Mouse (Mus musculus) limb, embryonic 11.5 days (tissue): Measurements from ENCODE around the gene Picalm. TPM values are rescaled to one million over a fixed set of nuclear protein-coding genes. Genes with fewer than 3 reads are reported as not detected.
"Not testable (repeated sequence)": the region's sequence is repeated elsewhere in the genome, so short reads cannot be mapped to it uniquely, and the experiment has no call there.

Experiments
- ATAC-seq: fragments of 200-750 bp; cut with Nextera tagmentation; 2 replicates; pipeline ENCODE4 v1.8.0; 2017; ENCODE audit warnings: low read depth; ENCODE audit not compliant: insufficient number of reproducible peaks, low FRiP score, low TSS enrichment
- DNase-seq: peaks from one replicate; pipeline ENCODE4 v3.0.0-alpha.2; 2015; ENCODE audit warnings: low spot score
- H3K27ac ChIP-seq: fragments of 300-500 bp; sonication (generic); replicated peaks from 2 replicates; pipeline ENCODE4 v1.5.1; 2014; ENCODE audit warnings: low read depth, mild to moderate bottlenecking, low read length
- H3K27me3 ChIP-seq: fragments of 300-500 bp; sonication (generic); 2 replicates; pipeline ENCODE4 v1.6.1; 2014; ENCODE audit warnings: mild to moderate bottlenecking, low read length, mixed read lengths; ENCODE audit not compliant: control insufficient read depth, insufficient read depth
- H3K36me3 ChIP-seq: fragments of 300-500 bp; sonication (generic); 2 replicates; pipeline ENCODE4 v1.6.1; 2014; ENCODE audit warnings: mild to moderate bottlenecking, low read length, moderate library complexity, mixed read lengths; ENCODE audit not compliant: control insufficient read depth, insufficient read depth
- H3K4me1 ChIP-seq: fragments of 300-500 bp; sonication (generic); 2 replicates; pipeline ENCODE4 v1.6.1; 2014; ENCODE audit warnings: low read length, mixed read lengths; ENCODE audit not compliant: control insufficient read depth, insufficient read depth
- H3K4me2 ChIP-seq: fragments of 300-500 bp; sonication (generic); 2 replicates; pipeline ENCODE4 v1.6.1; 2014; ENCODE audit warnings: low read depth, mild to moderate bottlenecking, moderate library complexity; ENCODE audit not compliant: severe bottlenecking
- H3K4me3 ChIP-seq: fragments of 300-500 bp; sonication (generic); 2 replicates; pipeline ENCODE4 v1.5.1; 2014; ENCODE audit warnings: low read depth, low read length
- H3K9ac ChIP-seq: fragments of 300-500 bp; sonication (generic); 2 replicates; pipeline ENCODE4 v1.6.1; 2014; ENCODE audit warnings: mild to moderate bottlenecking, low read length
- H3K9me3 ChIP-seq: fragments of 300-500 bp; sonication (generic); 2 replicates; pipeline ENCODE4 v1.6.1; 2016; ENCODE audit warnings: low read length; ENCODE audit not compliant: control insufficient read depth
- WGBS: fragments of 180-500 bp; shearing (Covaris S2); extraction: QIAGEN DNeasy Blood & Tissue Kit; methylation state at CpG from one replicate; pipeline ENCODE4 v1.1.7; 2014; 5-methylcytosine and 5-hydroxymethylcytosine counted together
- polyA plus RNA-seq: library from polyadenylated mRNA; unstranded; fragments of >200 nt; fragmentation: Nextera tagmentation; extraction: Ambion mirVana; gene quantifications from 2 replicates; pipeline ENCODE4 v1.2.1, GENCODE M21; 2014

Gene Picalm
- polyA plus RNA-seq, 1 experiment from 2014 or later = 34.0 TPM

- Histone ChIP-seq H3K27me3 (no peaks in the 10 kb centered on the region), H3K9me3 (no peaks in the 10 kb centered on the region), H3K4me1 (no peaks in the 10 kb centered on the region), H3K4me2 (no peak overlapping the region), H3K9ac (no peak overlapping the region), H3K36me3 (peaks cover 4% of the 10 kb centered on the region), H3K4me3 (no peak overlapping the region), H3K27ac (no peak overlapping the region)
- DNase-seq (no peak), ATAC-seq (no peak)
- WGBS = 87% methylated on average over 2 of the region's 2 CpGs
These were observed 28.0 kb downstream of the Picalm start for GRCm38 (mm10) chr7:90158034-90158433.

- H3K4me1 ChIP-seq = no peaks in the 10 kb centered on the region
- H3K27ac ChIP-seq = no peak overlapping the region
- no peak for DNase-seq
- H3K36me3 ChIP-seq = peaks cover 4% of the 10 kb centered on the region
- H3K4me3 ChIP-seq = no peak overlapping the region
- ATAC-seq = no peak
- no peak overlapping the region for H3K9ac ChIP-seq
- H3K9me3 ChIP-seq = no peaks in the 10 kb centered on the region
- H3K4me2 ChIP-seq = no peak overlapping the region
- WGBS = 95% methylated on average over 5 of the region's 5 CpGs
- no peaks in the 10 kb centered on the region for H3K27me3 ChIP-seq
These were observed 30.6 kb downstream of the Picalm start for GRCm38 (mm10) chr7:90160598-90160997.

GRCm38 (mm10) chr7:90164276-90164675 lies 34.3 kb downstream of the Picalm start:
- H3K9me3 ChIP-seq = no peaks in the 10 kb centered on the region
- H3K4me2 ChIP-seq = no peak overlapping the region
- DNase-seq = no peak
- H3K27me3 ChIP-seq = no peaks in the 10 kb centered on the region
- no peak for ATAC-seq
- H3K9ac ChIP-seq = no peak overlapping the region
- H3K27ac ChIP-seq = no peak overlapping the region
- peaks cover 8% of the 10 kb centered on the region for H3K36me3 ChIP-seq
- WGBS = 93% methylated on average over 1 of the region's 1 CpGs
- H3K4me3 ChIP-seq = no peak overlapping the region
- no peaks in the 10 kb centered on the region for H3K4me1 ChIP-seq

- no peak for DNase-seq
- H3K27me3 ChIP-seq = no peaks in the 10 kb centered on the region
- H3K36me3 ChIP-seq = peaks cover 8% of the 10 kb centered on the region
- H3K4me2 ChIP-seq = no peak overlapping the region
- WGBS = 76% methylated on average over 1 of the region's 1 CpGs
- ATAC-seq = no peak
- no peaks in the 10 kb centered on the region for H3K9me3 ChIP-seq
- H3K4me1 ChIP-seq = no peaks in the 10 kb centered on the region
- H3K27ac ChIP-seq = no peak overlapping the region
- H3K9ac ChIP-seq = no peak overlapping the region
- H3K4me3 ChIP-seq = no peak overlapping the region
These were observed 36.0 kb downstream of the Picalm start for GRCm38 (mm10) chr7:90165970-90166369.

GRCm38 (mm10) chr7:90167777-90168176 lies 37.8 kb downstream of the Picalm start:
- not testable (repeated sequence) for H3K27me3 ChIP-seq, H3K9ac ChIP-seq, H3K36me3 ChIP-seq, ATAC-seq, H3K4me2 ChIP-seq, H3K4me3 ChIP-seq, H3K9me3 ChIP-seq, H3K27ac ChIP-seq, H3K4me1 ChIP-seq, DNase-seq
- WGBS = 82% methylated on average over 10 of the region's 10 CpGs

- no peak for ATAC-seq
- 93% methylated on average over 1 of the region's 1 CpGs for WGBS
- H3K36me3 ChIP-seq = peaks cover 10% of the 10 kb centered on the region
These were observed 43.8 kb downstream of the Picalm start for GRCm38 (mm10) chr7:90173778-90174177.

GRCm38 (mm10) chr7:90175576-90175975 lies 45.6 kb downstream of the Picalm start:
- H3K9ac ChIP-seq = no peak overlapping the region
- H3K4me2 ChIP-seq = no peak overlapping the region
- H3K4me3 ChIP-seq = no peak overlapping the region
- no peak overlapping the region for H3K27ac ChIP-seq
- DNase-seq (no peak), ATAC-seq (no peak)
- H3K4me1 ChIP-seq = no peaks in the 10 kb centered on the region
- 96% methylated on average over 2 of the region's 2 CpGs for WGBS
- no peaks in the 10 kb centered on the region for H3K9me3 ChIP-seq
- H3K36me3 ChIP-seq = peaks cover 10% of the 10 kb centered on the region
- no peaks in the 10 kb centered on the region for H3K27me3 ChIP-seq

More at GRCm38 (mm10) chr7:90173778-90174177, 43.8 kb downstream of the Picalm start:
- no peaks in the 10 kb centered on the region for H3K27me3 ChIP-seq
- no peak overlapping the region for H3K27ac ChIP-seq
- no peak for DNase-seq
- no peak overlapping the region for H3K4me3 ChIP-seq
- no peak overlapping the region for H3K9ac ChIP-seq
- no peaks in the 10 kb centered on the region for H3K9me3 ChIP-seq
- no peak overlapping the region for H3K4me2 ChIP-seq
- H3K4me1 ChIP-seq = no peaks in the 10 kb centered on the region

GRCm38 (mm10) chr7:90180635-90181034 lies 50.6 kb downstream of the Picalm start:
- ATAC-seq = no peak
- WGBS = 94% methylated on average over 1 of the region's 1 CpGs
- H3K9ac ChIP-seq = no peak overlapping the region
- H3K27ac ChIP-seq = no peak overlapping the region
- H3K4me3 ChIP-seq = no peak overlapping the region
- no peak for DNase-seq
- peaks cover 4% of the 10 kb centered on the region for H3K36me3 ChIP-seq
- no peak overlapping the region for H3K4me2 ChIP-seq
- no peaks in the 10 kb centered on the region for H3K4me1 ChIP-seq
- H3K9me3 ChIP-seq = no peaks in the 10 kb centered on the region
- H3K27me3 ChIP-seq = no peaks in the 10 kb centered on the region

GRCm38 (mm10) chr7:90200251-90200650 lies 70.2 kb downstream of the Picalm start:
- WGBS = 96% methylated on average over 5 of the region's 5 CpGs
- ATAC-seq = no peak
- no peak overlapping the region for H3K27ac ChIP-seq

More at GRCm38 (mm10) chr7:90200251-90200650, 70.2 kb downstream of the Picalm start:
- no peaks in the 10 kb centered on the region for H3K9me3 ChIP-seq
- no peak overlapping the region for H3K4me2 ChIP-seq
- H3K9ac ChIP-seq = no peak overlapping the region
- no peak for DNase-seq
- no peaks in the 10 kb centered on the region for H3K4me1 ChIP-seq
- no peak overlapping the region for H3K4me3 ChIP-seq
- H3K36me3 ChIP-seq = peaks cover 4% of the 10 kb centered on the region; the same call in 1 of the 2 replicates
- H3K27me3 ChIP-seq = no peaks in the 10 kb centered on the region
